12 mouse cellular contexts compared by ENCODE assay signal in the genomic region with DNA sequence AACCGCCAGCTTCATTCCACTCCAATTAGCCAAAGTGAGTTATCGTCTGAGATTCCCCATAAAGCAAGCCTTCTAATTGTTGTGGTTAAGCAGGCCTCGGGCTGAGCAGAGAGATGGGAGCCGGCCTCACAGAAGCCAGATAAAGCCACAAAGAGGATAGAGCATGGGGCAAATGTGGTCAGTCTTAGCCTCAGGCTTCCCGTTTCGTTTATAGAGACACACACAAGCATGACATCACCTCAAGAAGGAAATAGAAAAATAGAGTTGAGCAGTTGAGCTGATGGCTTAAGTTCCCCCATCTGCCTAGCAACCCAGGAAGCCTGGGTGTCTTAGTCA.
DNase-seq lines count a peak whose midpoint lies in the region; ATAC-seq lines count a peak whose summit lies in the region.
"Had no signal": no experiment of that assay in that cellular context is flagged by ENCODE, and none has a peak within 500 bp of the region (broad histone marks: within the 10 kb centered on the region; RNA-seq: fewer than 3 reads in every experiment).

No protein-coding gene starts in this region.

- no peak overlapping the region for H3K4me2 ChIP-seq in kidney, embryonic 16.5 days (replicated peaks; ENCODE audit: low read depth, low read length)
- H3K4me2 ChIP-seq: hindbrain, embryonic 14.5 days had no signal

- DNase-seq in kidney, postnatal 36 days: no peak
- peak; percentile 84 for DNase-seq in CD4-positive helper T cell, adult 2 months (ENCODE audit: low read depth, low spot score)
- DNase-seq in naive thymus-derived CD4-positive, alpha-beta T cell, adult 2 months (ENCODE audit: low read depth): peak; percentile 85
- DNase-seq in layer of hippocampus, adult 9-10 months (ENCODE audit: low spot score): no peak
- DNase-seq in layer of hippocampus, postnatal 14 days (ENCODE audit: low spot score in 2 of 2): no peak
- DNase-seq in thymus, postnatal 10 days (ENCODE audit: low spot score in 2 of 2): no peak
- DNase-seq: cerebellum, adult 8-10 months; midbrain, embryonic 14.5 days; right cerebral cortex, postnatal 14 days had no signal

- H3K9ac ChIP-seq in kidney, embryonic 16.5 days (replicated peaks; ENCODE audit: low read length): no peak overlapping the region
- H3K9ac ChIP-seq: hindbrain, embryonic 14.5 days had no signal

- 59% methylated on average over 6 of the region's 6 CpGs for WGBS in kidney, embryonic 16.5 days

- peak overlapping the region; percentile 65; the same call in 1 of the 2 replicates for H3K27ac ChIP-seq in kidney, embryonic 16.5 days (ENCODE audit: low read length)
- H3K27ac ChIP-seq: hindbrain, embryonic 14.5 days had no signal

- no peaks in the 10 kb centered on the region for H3K27me3 ChIP-seq in kidney, embryonic 16.5 days (ENCODE audit: insufficient read depth, low read length)

- no peaks in the 10 kb centered on the region for H3K9me3 ChIP-seq in kidney, embryonic 16.5 days (ENCODE audit: low read length)

- H3K36me3 ChIP-seq in kidney, embryonic 16.5 days (ENCODE audit: insufficient read depth, low read length): no peaks in the 10 kb centered on the region

- no peak for ATAC-seq in kidney, embryonic 16.5 days (ENCODE audit: low FRiP score, low TSS enrichment)
- ATAC-seq in common myeloid progenitor, adult 5-6 weeks (replicated peaks; ENCODE audit: low read depth, poor library complexity, severe bottlenecking): peak; percentile 85

- peaks cover 47% of the 10 kb centered on the region for H3K4me1 ChIP-seq in kidney, embryonic 16.5 days (ENCODE audit: insufficient read depth, low read length)

- no peak overlapping the region for H3K4me3 ChIP-seq in kidney, embryonic 16.5 days (ENCODE audit: low read length)

Comparison
In these comparisons a context has a peak if more than half of its experiments do, and no peak if none do; other contexts are left out.
1. DNase-seq: peak in CD4-positive helper T cell, adult 2 months (single experiment) and naive thymus-derived CD4-positive, alpha-beta T cell, adult 2 months (single experiment); none in kidney, postnatal 36 days (0 of 2), layer of hippocampus, adult 9-10 months (single experiment), layer of hippocampus, postnatal 14 days (0 of 2) and thymus, postnatal 10 days (0 of 2).